Mouse (Mus musculus) heart, embryonic 13.5 days (tissue): ENCODE measurements at regions not wholly inside any gene's neighbourhood (a gene's known extent, or its start where the extent isn't known, plus 50 kb on each side); places are given as distances from the start of the nearest gene placed in this dataset.

Experiments used
- ATAC-seq: fragments of 200-750 bp; cut with Nextera tagmentation; 2 replicates; pipeline ENCODE4 v1.8.0; 2017; ENCODE audit warnings: moderate TSS enrichment; ENCODE audit not compliant: insufficient number of reproducible peaks, low FRiP score, low TSS enrichment; ENCODE audit errors: extremely low read depth
- H3K27ac ChIP-seq: fragments of 300-500 bp; sonication (generic); replicated peaks from 2 replicates; pipeline ENCODE4 v1.5.1; 2015; ENCODE audit warnings: moderate library complexity, mild to moderate bottlenecking, inconsistent platforms
- H3K27me3 ChIP-seq: fragments of 300-500 bp; sonication (generic); replicated peaks from 2 replicates; pipeline ENCODE4 v1.6.1; 2015; ENCODE audit warnings: mild to moderate bottlenecking, inconsistent platforms
- H3K36me3 ChIP-seq: fragments of 300-500 bp; sonication (generic); 2 replicates; pipeline ENCODE4 v1.6.1; 2015; ENCODE audit warnings: mild to moderate bottlenecking, inconsistent platforms
- H3K4me1 ChIP-seq: fragments of 300-500 bp; sonication (generic); 2 replicates; pipeline ENCODE4 v1.6.1; 2015; ENCODE audit warnings: inconsistent platforms
- H3K4me2 ChIP-seq: fragments of 300-500 bp; sonication (generic); 2 replicates; pipeline ENCODE4 v1.6.1; 2015; ENCODE audit warnings: inconsistent platforms, mild to moderate bottlenecking, moderate library complexity
- H3K4me3 ChIP-seq: fragments of 300-500 bp; sonication (generic); 2 replicates; pipeline ENCODE4 v1.5.1; 2015; ENCODE audit warnings: moderate library complexity, mild to moderate bottlenecking, inconsistent platforms
- H3K9ac ChIP-seq: fragments of 300-500 bp; sonication (generic); 2 replicates; pipeline ENCODE4 v1.6.1; 2015; ENCODE audit warnings: inconsistent platforms, mild to moderate bottlenecking, moderate library complexity
- H3K9me3 ChIP-seq: fragments of 300-500 bp; sonication (generic); 2 replicates; pipeline ENCODE4 v1.6.1; 2016; ENCODE audit warnings: inconsistent platforms
- WGBS: fragments of 180-500 bp; shearing (Covaris S2); methylation state at CpG from one replicate; pipeline ENCODE4 v1.1.7; 2015; ENCODE audit warnings: mixed read lengths; 5-methylcytosine and 5-hydroxymethylcytosine counted together

DNA sequence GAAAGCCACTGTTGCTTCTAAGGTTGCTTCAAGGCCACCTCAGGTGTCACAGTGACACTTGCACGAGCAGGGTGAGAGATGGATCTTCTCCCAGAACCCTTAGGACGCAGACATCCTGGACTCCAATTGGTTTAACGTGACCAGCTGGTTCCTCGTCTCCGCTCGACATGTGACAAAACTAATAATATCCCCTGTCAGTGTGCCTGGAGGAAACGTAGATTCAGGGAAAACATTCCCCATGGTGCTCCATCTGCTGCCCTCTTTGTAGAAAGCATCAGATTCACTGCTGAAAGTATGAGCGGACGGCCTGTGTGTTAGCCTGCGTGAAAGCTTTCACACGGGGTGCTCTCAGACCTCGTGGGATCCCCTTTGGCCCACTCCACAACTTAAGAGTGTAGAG lies 390.0 kb upstream of the Slc35b3 start:
- Histone ChIP-seq H3K9me3 (no peaks in the 10 kb centered on the region), H3K27ac (no peak overlapping the region), H3K4me3 (no peak overlapping the region), H3K27me3 (no peaks in the 10 kb centered on the region), H3K36me3 (no peaks in the 10 kb centered on the region), H3K9ac (no peak overlapping the region), H3K4me1 (no peaks in the 10 kb centered on the region), H3K4me2 (no peak overlapping the region)
- WGBS, result 71% methylated on average over 12 of the region's 12 CpGs
- ATAC-seq, result no peak

DNA sequence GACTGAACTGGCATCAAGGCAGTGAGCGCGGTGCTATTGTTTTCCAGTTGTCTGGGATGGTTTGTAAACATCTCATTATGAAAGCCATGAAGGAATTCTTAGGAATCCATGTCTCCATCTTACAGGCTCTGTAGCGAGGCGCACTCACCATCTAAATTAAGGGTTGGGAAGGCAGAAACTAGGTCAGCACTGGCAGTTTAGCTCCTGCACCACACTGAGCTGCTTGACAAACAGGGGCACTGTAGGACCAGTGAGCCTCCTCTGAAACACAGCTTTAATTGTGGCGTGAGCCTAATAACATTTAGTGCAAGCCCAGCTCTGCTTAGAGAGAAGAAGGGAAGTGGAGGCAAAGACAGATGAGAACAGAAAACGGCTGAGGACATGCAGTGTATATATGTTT lies 387.1 kb upstream of the Slc35b3 start:
- H3K9ac ChIP-seq, result no peak overlapping the region
- H3K9me3 ChIP-seq, result no peaks in the 10 kb centered on the region
- H3K27ac ChIP-seq, result no peak overlapping the region
- no peak for ATAC-seq
- no peaks in the 10 kb centered on the region for H3K27me3 ChIP-seq
- no peak overlapping the region for H3K4me3 ChIP-seq
- WGBS, result 84% methylated on average over 6 of the region's 6 CpGs
- H3K4me2 ChIP-seq, result no peak overlapping the region
- H3K36me3 ChIP-seq, result no peaks in the 10 kb centered on the region
- no peaks in the 10 kb centered on the region for H3K4me1 ChIP-seq

DNA sequence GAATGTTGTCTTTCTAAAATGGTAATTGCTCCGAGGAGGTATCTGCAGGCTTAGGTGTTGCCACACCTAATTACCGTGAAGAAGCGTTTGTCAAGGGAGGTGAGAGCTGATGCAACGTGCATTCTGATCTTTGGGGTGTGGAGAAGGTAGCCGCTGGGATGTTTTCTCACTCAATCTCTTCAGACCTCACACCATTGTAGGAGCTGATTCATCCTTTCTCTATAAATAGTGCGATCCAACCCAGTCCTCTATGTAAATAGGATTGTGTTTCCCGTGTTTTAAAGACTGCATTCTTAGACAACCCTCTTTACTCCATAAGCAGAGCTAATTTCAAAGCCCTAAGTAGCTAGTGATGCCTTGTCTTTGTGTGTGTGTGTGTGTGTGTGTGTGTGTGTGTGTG lies 374.2 kb upstream of the Slc35b3 start:
- no peak for ATAC-seq
- no peak overlapping the region for H3K4me2 ChIP-seq
- no peaks in the 10 kb centered on the region for H3K9me3 ChIP-seq
- no peak overlapping the region for H3K4me3 ChIP-seq
- H3K9ac ChIP-seq, result no peak overlapping the region
- H3K36me3 ChIP-seq, result no peaks in the 10 kb centered on the region
- no peaks in the 10 kb centered on the region for H3K27me3 ChIP-seq
- H3K27ac ChIP-seq, result no peak overlapping the region
- 50% methylated on average over 7 of the region's 7 CpGs for whole genome bisulfite sequencing
- no peaks in the 10 kb centered on the region for H3K4me1 ChIP-seq

DNA sequence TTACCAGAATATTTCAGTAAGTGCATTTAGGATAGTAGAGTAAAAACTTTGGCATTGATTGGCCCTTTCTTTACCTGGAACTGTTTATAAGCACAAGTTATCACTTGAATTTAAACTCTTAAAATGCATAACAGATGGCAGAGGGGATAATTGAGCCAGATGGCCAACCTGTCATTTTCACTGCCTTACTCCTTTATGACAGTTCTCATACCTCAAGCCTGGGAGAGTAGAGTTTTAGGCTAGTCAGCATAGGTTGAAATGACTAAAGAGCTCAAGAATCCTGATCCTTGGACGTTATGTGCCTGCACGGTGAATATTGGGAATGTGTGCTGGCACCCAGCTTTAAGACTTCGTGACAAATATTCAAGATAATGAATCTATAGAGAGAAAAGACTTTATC lies 369.1 kb upstream of the Slc35b3 start:
- Histone ChIP-seq H3K27ac (no peak overlapping the region), H3K4me3 (no peak overlapping the region), H3K9me3 (no peaks in the 10 kb centered on the region), H3K27me3 (no peaks in the 10 kb centered on the region), H3K4me1 (no peaks in the 10 kb centered on the region), H3K4me2 (no peak overlapping the region), H3K36me3 (no peaks in the 10 kb centered on the region), H3K9ac (no peak overlapping the region)
- WGBS, result 63% methylated on average over 3 of the region's 3 CpGs
- ATAC-seq, result no peak

DNA sequence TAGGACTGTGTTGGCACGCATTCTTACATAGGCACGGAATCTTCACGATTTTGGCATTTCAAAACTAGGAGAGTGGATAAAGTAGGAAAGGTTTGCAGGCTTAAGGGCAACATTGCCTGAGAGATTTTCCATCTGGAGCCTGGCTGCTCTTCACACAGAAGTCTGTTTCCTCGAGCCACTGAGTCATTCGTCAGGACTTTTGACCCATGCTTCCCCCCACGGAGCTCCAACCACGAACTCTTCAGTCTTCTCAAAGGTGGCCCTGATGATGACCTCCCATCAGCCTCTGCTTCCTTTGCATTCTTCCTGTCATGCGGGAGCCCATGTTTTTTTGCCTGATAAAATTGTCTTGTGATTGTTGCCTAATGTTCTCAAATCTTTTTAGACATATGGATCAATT lies 365.5 kb upstream of the Slc35b3 start:
- H3K36me3 ChIP-seq, result no peaks in the 10 kb centered on the region
- H3K9ac ChIP-seq, result no peak overlapping the region
- H3K4me3 ChIP-seq, result no peak overlapping the region
- H3K4me1 ChIP-seq, result no peaks in the 10 kb centered on the region
- 53% methylated on average over 8 of the region's 8 CpGs for WGBS
- H3K27ac ChIP-seq, result no peak overlapping the region
- H3K9me3 ChIP-seq, result no peaks in the 10 kb centered on the region
- H3K4me2 ChIP-seq, result no peak overlapping the region
- no peaks in the 10 kb centered on the region for H3K27me3 ChIP-seq
- no peak for ATAC-seq

DNA sequence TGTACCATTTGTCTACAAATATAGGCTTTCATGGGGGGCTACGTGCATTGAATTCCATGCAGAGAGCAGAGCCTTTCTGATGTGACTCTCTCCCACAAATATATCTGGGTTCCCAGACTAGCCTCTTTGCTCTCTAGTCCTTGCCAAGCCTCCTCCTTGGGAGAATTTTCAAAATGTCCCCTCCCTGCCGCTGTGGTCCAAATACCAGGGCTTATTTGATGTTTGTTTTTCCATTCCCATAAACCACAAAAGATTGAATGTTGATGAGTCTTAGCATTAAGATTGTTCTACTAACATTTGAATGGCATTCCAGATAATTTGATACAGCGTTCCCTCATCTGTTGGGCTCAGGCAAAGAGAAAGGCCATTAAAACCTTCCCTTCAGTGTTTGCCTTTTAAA lies 360.4 kb upstream of the Slc35b3 start:
- Histone ChIP-seq H3K27me3 (no peaks in the 10 kb centered on the region), H3K4me3 (no peak overlapping the region), H3K9me3 (no peaks in the 10 kb centered on the region), H3K4me2 (no peak overlapping the region), H3K9ac (no peak overlapping the region), H3K4me1 (no peaks in the 10 kb centered on the region), H3K27ac (no peak overlapping the region), H3K36me3 (no peaks in the 10 kb centered on the region)
- 81% methylated on average over 3 of the region's 3 CpGs for WGBS
- no peak for ATAC-seq

DNA sequence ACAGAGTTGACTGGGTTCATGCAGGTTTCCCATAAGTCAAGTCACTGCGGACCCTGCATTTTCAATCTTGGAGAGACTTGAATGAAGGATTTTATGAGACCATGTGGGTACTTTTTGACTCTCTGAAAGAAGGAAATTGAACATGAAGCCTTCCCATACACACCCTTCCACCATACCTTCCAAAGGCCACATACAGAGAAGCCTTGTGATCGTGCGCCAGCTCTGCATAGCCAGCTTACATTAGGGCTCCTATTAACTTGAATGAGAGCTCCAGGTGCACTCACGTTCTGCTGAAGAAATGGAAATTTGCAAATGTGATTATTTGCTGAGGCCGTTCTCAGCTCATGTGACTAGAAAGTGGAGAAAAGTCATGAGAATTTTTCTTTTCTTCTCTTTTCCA lies 349.1 kb upstream of the Slc35b3 start:
- Histone ChIP-seq H3K27me3 (no peaks in the 10 kb centered on the region), H3K27ac (no peak overlapping the region), H3K9me3 (no peaks in the 10 kb centered on the region), H3K4me2 (no peak overlapping the region), H3K4me1 (no peaks in the 10 kb centered on the region), H3K9ac (no peak overlapping the region), H3K36me3 (no peaks in the 10 kb centered on the region), H3K4me3 (no peak overlapping the region)
- ATAC-seq, result no peak
- WGBS, result 77% methylated on average over 5 of the region's 5 CpGs

DNA sequence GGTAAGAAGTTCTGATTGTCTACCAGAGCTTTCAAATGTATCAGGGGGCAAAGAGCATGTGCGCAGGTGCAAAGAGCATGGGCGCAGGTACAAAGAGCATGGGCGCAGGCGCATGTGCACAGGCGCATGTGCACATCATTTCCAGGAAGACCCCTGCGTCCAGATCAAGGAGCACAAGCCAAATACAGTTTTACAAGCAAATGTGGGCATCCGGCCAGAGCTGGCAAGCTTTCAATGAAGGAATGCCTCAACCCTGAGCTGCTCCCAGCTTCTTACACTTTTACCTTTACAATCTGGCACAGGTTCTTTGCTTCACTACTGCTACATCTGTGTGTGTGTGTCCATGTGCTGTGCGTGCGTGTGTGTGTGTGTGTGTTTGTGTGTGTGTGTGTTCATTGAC lies 347.2 kb upstream of the Slc35b3 start:
- Histone ChIP-seq H3K27ac (no peak overlapping the region), H3K36me3 (no peaks in the 10 kb centered on the region)
- 78% methylated on average over 9 of the region's 9 CpGs for WGBS

DNA sequence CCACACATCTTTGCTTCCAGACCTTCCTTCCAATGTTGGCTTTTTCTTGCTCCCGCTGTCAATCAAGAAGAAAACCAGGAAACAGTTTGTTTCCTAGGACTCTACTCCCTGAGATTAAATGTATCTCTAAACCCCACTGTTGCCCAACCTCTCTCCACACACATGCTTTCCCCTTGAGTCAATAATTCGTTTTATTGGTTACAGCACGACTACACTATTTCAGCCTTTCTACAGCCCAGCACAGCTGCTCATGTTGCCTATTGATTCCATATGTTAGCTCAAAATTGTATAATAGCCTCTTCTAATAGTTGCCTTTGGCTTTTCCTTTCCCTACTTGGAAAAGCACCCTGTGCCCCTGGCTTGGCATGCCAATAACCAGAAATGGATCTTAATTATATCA lies 346.2 kb upstream of the Slc35b3 start:
- Histone ChIP-seq H3K36me3 (no peaks in the 10 kb centered on the region), H3K4me3 (no peak overlapping the region), H3K9me3 (no peaks in the 10 kb centered on the region), H3K9ac (no peak overlapping the region), H3K4me2 (no peak overlapping the region), H3K27me3 (no peaks in the 10 kb centered on the region), H3K4me1 (no peaks in the 10 kb centered on the region), H3K27ac (no peak overlapping the region)
- WGBS, result 64% methylated on average over 3 of the region's 3 CpGs
- ATAC-seq, result no peak

More for the DNA sequence above, 347.2 kb upstream of the Slc35b3 start:
- H3K9ac ChIP-seq, result no peak overlapping the region
- H3K27me3 ChIP-seq, result no peaks in the 10 kb centered on the region
- no peak overlapping the region for H3K4me3 ChIP-seq
- no peak overlapping the region for H3K4me2 ChIP-seq
- H3K9me3 ChIP-seq, result no peaks in the 10 kb centered on the region
- no peaks in the 10 kb centered on the region for H3K4me1 ChIP-seq
- ATAC-seq, result no peak

DNA sequence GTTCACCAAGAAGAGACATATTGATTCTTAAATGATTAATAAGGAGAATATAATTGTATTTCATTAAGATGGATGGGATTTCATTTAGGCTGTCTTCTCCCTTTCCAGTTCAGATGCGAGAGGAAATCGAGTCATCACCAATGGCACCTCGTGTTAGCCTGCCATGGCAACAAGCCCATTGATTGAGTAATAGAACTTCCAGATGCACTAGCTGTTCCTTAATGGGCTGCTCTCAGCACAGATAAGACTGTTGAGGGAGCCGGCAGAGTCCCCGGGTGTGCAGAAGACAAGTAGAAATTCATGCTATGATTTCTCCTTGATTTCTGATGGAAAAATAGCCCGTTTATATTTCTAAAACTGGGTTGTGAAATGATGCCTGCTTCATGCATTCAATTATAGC lies 336.5 kb upstream of the Slc35b3 start:
- no peak for ATAC-seq
- no peaks in the 10 kb centered on the region for H3K36me3 ChIP-seq
- WGBS, result 61% methylated on average over 6 of the region's 6 CpGs

DNA sequence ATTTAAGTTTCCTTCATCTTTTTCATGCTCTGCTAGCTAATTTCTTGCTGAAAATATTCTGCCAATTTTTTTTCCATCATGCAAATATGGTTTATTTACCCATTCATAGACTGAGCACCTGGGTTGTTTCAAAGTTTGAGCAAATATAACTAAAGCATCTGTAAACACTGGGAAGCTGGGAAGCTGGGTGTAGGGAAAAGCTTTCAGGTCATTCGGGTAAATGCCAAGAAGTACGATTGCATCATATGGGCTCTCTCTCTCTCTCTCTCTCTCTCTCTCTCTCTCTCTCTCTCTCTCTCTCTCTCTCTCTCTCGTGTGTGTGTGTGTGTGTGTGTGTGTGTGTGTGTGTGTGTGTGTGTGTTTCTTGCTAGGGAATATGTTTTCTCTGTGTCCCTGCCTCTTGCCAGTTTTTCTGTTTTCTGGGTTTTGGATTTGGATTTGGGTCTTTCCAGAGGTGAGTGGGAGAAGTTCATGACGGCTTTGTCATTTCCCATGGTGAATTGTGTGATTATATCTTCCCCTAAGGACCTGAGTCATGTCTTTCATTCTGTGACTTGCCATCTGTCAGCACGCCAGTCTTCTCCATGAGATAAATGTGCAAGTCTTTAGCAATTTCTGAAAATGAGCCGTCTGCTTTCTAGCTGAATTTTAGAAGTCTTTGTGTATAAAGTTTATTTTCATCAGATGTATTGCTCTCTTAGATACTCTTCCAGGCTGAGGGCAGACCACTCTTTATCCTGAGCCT lies 329.7 kb upstream of the Slc35b3 start:
- H3K9ac ChIP-seq, result no peak overlapping the region
- H3K36me3 ChIP-seq, result no peaks in the 10 kb centered on the region
- 60% methylated on average over 5 of the region's 6 CpGs for WGBS

More for the DNA sequence above, 336.5 kb upstream of the Slc35b3 start:
- H3K4me2 ChIP-seq, result no peak overlapping the region
- H3K27ac ChIP-seq, result no peak overlapping the region
- no peaks in the 10 kb centered on the region for H3K4me1 ChIP-seq
- H3K27me3 ChIP-seq, result no peaks in the 10 kb centered on the region
- no peaks in the 10 kb centered on the region for H3K9me3 ChIP-seq
- no peak overlapping the region for H3K4me3 ChIP-seq
- no peak overlapping the region for H3K9ac ChIP-seq

DNA sequence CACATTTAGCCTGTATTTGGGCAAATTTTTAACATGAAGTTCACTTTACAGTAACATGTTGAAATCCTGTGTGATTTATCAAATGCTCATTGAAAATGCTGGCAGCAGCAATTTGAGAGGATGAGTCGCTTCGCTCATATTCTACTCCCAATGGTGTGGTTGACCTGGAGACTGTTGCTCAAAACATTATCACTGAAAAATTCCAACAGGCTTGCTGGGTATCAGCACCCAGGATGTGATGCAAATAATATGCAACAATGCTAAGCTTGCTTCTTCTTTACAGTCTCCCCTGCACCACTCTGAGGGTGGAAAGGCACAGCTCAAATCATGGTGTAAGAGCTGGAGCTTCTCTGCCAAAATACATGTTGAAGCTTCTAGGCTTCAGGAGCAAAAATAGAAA lies 321.6 kb upstream of the Slc35b3 start:
- ATAC-seq, result no peak
- Histone ChIP-seq H3K27ac (no peak overlapping the region), H3K27me3 (no peaks in the 10 kb centered on the region), H3K9ac (no peak overlapping the region), H3K4me3 (no peak overlapping the region), H3K9me3 (no peaks in the 10 kb centered on the region), H3K4me1 (peaks cover 5% of the 10 kb centered on the region; the same call in 1 of the 2 replicates), H3K4me2 (no peak overlapping the region), H3K36me3 (no peaks in the 10 kb centered on the region)
- WGBS, result 77% methylated on average over 2 of the region's 2 CpGs

More for the DNA sequence above, 329.7 kb upstream of the Slc35b3 start:
- Histone ChIP-seq H3K27ac (no peak overlapping the region), H3K4me1 (no peaks in the 10 kb centered on the region), H3K4me3 (no peak overlapping the region), H3K4me2 (no peak overlapping the region), H3K27me3 (no peaks in the 10 kb centered on the region), H3K9me3 (no peaks in the 10 kb centered on the region)
- ATAC-seq, result no peak
